Mouse (Mus musculus) megakaryocyte, embryonic 14.5 days (primary cell): ENCODE measurements around the gene Pigw.

Experiments used
- FLI1 ChIP-seq: IDR thresholded peaks from 2 replicates; pipeline ENCODE4 v1.6.1; 2012; ENCODE audit warnings: low read length, inconsistent platforms, mixed read lengths
- GATA1 ChIP-seq: IDR thresholded peaks from 3 replicates; pipeline ENCODE4 v1.6.1; 2012; ENCODE audit warnings: mixed read lengths, low read length, inconsistent platforms, borderline replicate concordance

GRCm38 (mm10) chr11:84904597-84905144, 24.6 kb upstream of the Pigw start:
- TF ChIP-seq GATA1 (no peak), FLI1 (no peak)
